Mouse (Mus musculus): ENCODE results near the gene Dhx40.
A peak's percentile ranks its signal among the peaks of the same experiment; 100 is the strongest.
"Not testable (repeated sequence)": the region's sequence is repeated elsewhere in the genome, so short reads cannot be mapped to it uniquely, and the experiment has no call there.

Dhx40 gene

GRCm38 (mm10) chr11:86749776-86750423 lies 57.6 kb downstream of the Dhx40 start:
- no peak for DNase-seq

GRCm38 (mm10) chr11:86745634-86746404 lies 61.7 kb downstream of the Dhx40 start:
- DNase-seq: no peak

GRCm38 (mm10) chr11:86742605-86743004 lies 64.9 kb downstream of the Dhx40 start:
- DNase-seq: peak; percentile 82

DNA sequence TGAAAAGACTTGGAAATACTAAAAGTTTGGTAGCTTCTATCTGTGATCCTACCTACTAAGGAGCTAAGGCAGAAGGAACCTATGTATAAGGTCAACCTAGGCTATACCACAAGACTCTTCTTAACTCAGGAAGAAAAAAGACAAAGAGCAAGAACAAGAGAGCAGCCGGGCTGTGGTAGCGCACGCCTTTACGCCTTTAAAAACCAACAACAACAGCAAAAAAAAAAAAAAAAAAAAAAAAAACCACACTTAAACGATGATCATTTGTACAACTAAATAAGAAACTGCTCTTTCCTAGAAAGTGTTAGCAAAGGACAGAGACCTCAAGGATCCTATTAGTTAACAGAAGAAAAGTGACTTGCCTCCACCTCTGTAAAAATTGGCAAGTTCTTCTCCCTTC lies 66.0 kb downstream of the Dhx40 start:
- no peak for DNase-seq

- DNase-seq: no peak
Measured at GRCm38 (mm10) chr11:86739470-86739869, 68.1 kb downstream of the Dhx40 start.

DNA sequence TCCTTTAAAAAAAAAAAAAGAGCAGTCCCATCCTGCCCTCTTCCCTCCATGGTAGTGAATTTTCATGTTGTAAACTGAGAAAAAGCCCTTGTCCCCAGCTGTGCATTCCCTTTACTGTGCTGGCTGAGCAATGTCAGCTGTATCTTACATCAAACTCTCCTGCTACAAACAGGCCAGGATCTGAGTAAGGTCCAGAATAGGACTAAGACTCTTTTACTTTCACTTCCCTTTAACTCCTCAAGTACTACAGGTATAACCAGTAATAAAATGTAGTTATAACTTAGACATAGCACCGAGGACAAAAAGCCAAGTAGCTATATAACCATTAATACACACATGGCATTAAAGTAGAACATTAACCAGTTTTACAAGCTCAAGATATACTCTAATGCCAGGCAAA lies 68.6 kb downstream of the Dhx40 start:
- no peak for DNase-seq

GRCm38 (mm10) chr11:86738308-86738707 lies 69.2 kb downstream of the Dhx40 start:
- DNase-seq: not testable (repeated sequence)

DNA sequence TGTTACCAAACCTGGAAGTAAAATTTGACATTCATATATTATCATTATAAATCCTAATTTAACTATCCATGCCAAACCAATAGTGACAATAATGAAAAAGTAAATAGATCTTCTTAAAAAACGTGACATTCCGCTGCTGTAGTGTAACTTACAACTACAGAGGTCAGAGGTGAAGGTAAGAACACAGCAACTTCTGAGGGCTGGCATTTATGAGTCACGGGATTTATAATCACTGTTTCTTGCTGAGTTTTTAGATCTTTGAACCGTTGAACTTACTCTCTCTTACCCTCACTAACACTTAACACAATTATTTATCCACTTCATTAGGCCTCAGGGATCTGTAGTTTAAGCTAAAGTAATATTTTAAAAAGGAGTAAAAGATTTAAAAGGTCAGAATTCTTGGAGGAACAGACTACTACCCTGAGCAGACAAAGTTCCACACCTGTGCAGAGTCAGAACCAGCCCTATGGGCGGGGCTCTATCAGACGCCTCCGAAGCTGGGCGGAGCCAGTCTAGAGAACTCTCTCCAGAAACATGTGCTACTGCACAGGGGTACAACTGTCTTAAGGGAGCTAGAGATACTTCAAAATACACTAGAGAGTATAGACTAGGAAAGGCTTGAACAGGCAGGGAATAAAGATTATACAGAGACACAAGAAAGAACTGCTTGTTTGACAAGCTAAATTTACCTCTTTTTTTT lies 70.1 kb downstream of the Dhx40 start:
- peak; percentile 90 for DNase-seq

DNA sequence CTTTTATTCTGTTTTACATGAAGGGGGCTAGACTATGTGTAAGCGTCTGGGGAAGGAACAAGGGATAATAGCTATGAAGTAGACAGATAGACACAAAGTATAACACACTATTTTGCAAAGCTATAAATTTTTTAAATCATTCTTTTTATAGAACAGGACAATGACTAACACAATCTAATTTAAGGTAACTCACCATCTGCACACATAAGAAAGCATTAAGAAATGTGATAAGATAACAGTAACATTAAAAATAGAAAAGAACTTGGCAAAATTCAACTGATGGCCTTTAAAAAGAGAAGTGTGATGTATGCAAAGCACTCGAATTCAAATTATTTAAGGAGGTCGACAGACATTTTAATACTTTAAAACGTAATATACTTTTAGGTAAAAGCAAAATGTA lies 72.6 kb downstream of the Dhx40 start:
- DNase-seq: no peak

DNA sequence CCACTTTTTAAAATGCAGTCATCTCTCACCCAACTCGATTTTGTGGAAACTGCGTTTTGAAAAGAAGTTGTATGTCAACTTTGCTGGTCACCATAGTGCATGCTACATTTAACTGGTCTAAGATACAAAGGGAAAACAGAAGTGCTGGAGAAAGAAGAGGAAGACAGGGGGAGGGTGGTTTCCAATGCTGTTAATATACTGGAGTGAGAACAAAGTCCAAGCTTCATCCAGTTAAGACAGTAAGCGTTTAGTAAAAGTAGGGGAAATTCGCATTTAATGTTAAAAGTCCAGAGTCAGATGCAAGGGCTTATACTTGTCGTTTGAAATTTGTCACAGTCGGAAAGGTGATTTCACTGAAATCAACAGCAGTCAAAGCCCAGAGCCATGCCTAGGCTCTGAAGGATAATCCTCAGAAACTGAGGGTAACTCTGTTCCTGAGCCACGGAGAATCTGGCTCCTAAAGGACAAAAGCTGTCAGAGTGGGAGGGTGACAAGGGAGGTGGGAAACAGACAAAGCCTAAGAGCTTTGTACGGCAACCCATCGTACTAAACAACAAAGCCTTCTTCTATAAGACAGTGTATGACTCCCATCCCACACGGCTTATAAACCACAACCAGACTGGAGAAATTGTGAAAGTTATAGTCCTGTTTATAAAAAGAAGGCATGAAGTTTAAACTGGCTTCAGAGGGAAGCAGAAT lies 73.2 kb downstream of the Dhx40 start:
- DNase-seq: no peak

DNA sequence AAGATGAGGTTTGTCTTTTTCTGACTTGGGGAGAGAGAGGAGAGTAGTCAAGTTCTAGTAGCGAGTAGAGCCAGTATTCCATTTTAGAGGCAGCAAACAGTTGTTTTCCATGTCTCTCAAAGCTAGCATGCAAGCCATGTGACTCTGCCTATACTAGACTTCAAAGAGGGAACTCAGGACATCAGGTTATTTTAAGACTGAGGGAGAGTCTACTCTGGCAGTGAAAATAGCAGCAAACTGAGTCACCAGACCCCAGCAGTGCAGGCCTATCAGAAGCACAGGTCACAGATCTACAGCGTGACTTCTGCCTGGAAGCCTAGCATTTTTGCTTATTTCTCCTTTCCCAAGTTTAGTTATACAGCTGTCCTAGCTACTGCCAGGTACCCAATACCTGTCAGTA lies 76.1 kb downstream of the Dhx40 start:
- no peak for DNase-seq

DNA sequence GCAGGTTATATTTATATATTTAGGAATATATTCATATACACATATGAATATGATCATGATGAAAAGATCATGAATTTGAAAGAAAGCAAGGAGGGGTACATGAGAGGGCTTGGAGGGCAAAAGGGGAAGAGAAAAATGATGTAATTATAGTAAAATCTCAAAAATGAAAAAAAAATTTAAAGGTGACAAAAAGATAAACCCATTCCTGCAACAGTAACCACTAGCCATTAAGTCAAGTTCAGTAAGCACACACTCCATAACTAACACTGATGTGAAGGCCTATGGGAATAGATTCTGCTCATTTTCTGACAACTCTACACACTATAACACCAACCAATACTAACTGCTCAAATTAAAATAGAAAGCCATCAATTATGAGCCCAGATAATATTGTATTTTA lies 81.9 kb downstream of the Dhx40 start:
- no peak for DNase-seq

- DNase-seq: no peak
Measured at GRCm38 (mm10) chr11:86724982-86725381, 82.6 kb downstream of the Dhx40 start.

- DNase-seq: no peak
Measured at GRCm38 (mm10) chr11:86724004-86724403, 83.5 kb downstream of the Dhx40 start.

DNA sequence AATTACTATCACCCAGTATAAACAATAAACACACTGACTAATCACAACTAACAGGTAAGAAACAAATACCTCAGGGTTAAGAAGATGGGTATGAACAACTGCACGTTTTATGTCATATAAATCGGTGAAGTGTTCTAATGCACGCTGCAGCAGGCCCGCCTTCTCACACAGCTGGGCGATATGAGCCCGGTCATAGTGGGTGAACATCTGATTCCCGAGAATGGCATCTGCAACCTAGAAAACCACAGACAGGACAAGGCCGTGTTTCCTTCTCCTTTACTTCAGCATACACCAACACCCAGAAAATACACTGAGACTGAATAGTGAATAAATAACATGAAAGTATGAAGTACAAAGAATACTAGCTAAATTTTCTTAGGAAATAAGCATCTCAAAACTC lies 88.2 kb downstream of the Dhx40 start:
- no peak for DNase-seq
